12 mouse cellular contexts compared by ENCODE assay signal in the genomic region with DNA sequence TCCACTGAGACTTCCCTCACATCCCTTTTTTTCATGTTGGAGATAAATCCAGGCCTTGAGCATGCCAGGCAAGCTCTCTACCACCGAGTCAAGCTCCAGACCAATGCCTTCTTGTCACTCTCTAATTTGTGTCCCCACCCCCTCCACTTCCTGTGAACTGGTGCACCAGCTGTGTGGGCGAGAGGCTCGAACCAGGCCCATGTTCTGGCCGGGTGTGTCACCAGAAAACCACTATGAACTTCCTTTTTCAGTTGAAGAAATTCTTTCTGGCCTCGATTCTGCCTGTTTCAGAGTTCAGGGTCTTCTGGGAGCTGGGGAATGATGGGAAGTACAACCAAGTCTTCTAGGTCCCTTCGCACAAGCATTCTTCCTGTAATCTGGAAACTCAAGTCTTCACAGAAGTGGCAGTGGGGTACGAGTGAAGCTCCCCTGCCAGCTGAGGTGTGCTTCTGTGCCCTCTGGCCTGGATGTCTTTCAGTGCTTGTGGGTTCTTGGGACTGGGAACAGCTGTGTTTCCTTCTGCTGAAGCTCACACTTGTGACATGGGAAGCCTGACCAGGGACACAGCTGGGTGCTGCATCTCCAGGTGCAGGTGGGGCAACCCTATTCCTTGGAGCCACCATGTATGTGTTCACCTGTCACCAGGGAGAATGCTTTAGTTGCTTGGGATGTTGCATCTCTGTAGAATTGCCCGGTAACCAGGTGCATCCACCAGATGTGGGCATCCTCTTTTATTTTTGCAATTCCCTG. TPM values are rescaled to one million over a fixed set of nuclear protein-coding genes. Genes with fewer than 3 reads are reported as not detected.
DNase-seq lines count a peak whose midpoint lies in the region; ATAC-seq lines count a peak whose summit lies in the region.
"Had no signal": no experiment of that assay in that cellular context is flagged by ENCODE, and none has a peak within 500 bp of the region (broad histone marks: within the 10 kb centered on the region; RNA-seq: fewer than 3 reads in every experiment).

No protein-coding gene starts in this region.

- no peaks in the 10 kb centered on the region for H3K27me3 ChIP-seq in heart, embryonic 15.5 days
- no peaks in the 10 kb centered on the region for H3K27me3 ChIP-seq in hindbrain, embryonic 16.5 days (replicated peaks; ENCODE audit: control insufficient read depth, insufficient read depth, low read length)
- H3K27me3 ChIP-seq: hindbrain, embryonic 12.5 days had no signal

- no peak overlapping the region for H3K4me2 ChIP-seq in heart, embryonic 15.5 days
- no peak overlapping the region for H3K4me2 ChIP-seq in hindbrain, embryonic 16.5 days (ENCODE audit: low read length)
- H3K4me2 ChIP-seq: hindbrain, embryonic 12.5 days had no signal

- peaks cover 18% of the 10 kb centered on the region for H3K4me1 ChIP-seq in heart, embryonic 15.5 days (replicated peaks)
- peaks cover 17% of the 10 kb centered on the region for H3K4me1 ChIP-seq in hindbrain, embryonic 16.5 days (ENCODE audit: control insufficient read depth, insufficient read depth, low read depth, low read length)

- H3K4me3 ChIP-seq in heart, embryonic 15.5 days: no peak overlapping the region
- H3K4me3 ChIP-seq in hindbrain, embryonic 16.5 days (ENCODE audit: low read length): no peak overlapping the region
- H3K4me3 ChIP-seq: hindbrain, embryonic 12.5 days had no signal

- 59% methylated on average over 8 of the region's 8 CpGs for WGBS in heart, embryonic 15.5 days
- WGBS in hindbrain, embryonic 16.5 days: 76% methylated on average over 8 of the region's 8 CpGs

- H3K27ac ChIP-seq in heart, embryonic 15.5 days: peak overlapping the region; percentile 42; the same call in 1 of the 2 replicates
- no peak overlapping the region for H3K27ac ChIP-seq in hindbrain, embryonic 16.5 days (ENCODE audit: low read depth, low read length)
- H3K27ac ChIP-seq: hindbrain, embryonic 12.5 days had no signal

- no peaks in the 10 kb centered on the region for H3K9me3 ChIP-seq in heart, embryonic 15.5 days (replicated peaks)
- no peaks in the 10 kb centered on the region for H3K9me3 ChIP-seq in hindbrain, embryonic 16.5 days (ENCODE audit: control insufficient read depth, low read length)
- H3K9me3 ChIP-seq: hindbrain, embryonic 12.5 days had no signal

- no peak for DNase-seq in heart, adult 9 months (ENCODE audit: low spot score in 2 of 2)
- peak; percentile 85 for DNase-seq in lung, postnatal 36 days
- peak; percentile 78 to 81 for DNase-seq in thymus, postnatal 10 days (ENCODE audit: low spot score in 2 of 2)
- no peak for DNase-seq in yolk sac, embryonic 10.5 days (ENCODE audit: low spot score)
- DNase-seq in frontal cortex, postnatal 25 days (ENCODE audit: low spot score in 2 of 2): no peak

- no peak overlapping the region for H3K9ac ChIP-seq in heart, embryonic 15.5 days
- no peak overlapping the region for H3K9ac ChIP-seq in hindbrain, embryonic 16.5 days (ENCODE audit: low read depth, low read length)
- H3K9ac ChIP-seq: hindbrain, embryonic 12.5 days had no signal

- no peaks in the 10 kb centered on the region for H3K36me3 ChIP-seq in heart, embryonic 15.5 days
- H3K36me3 ChIP-seq in hindbrain, embryonic 16.5 days (ENCODE audit: control insufficient read depth, insufficient read depth, low read length): no peaks in the 10 kb centered on the region
- H3K36me3 ChIP-seq: hindbrain, embryonic 12.5 days had no signal

- no peak for ATAC-seq in heart, embryonic 15.5 days (replicated peaks; ENCODE audit: insufficient number of reproducible peaks, insufficient read depth, low FRiP score, low read depth)
- ATAC-seq in activated CD4-positive, CD25-positive, alpha-beta regulatory T cell, adult 4 months: peak; percentile 20
- no peak for ATAC-seq in hindbrain, embryonic 16.5 days
- ATAC-seq: forebrain, embryonic 14.5 days had no signal

RNA-seq across cellular contexts. Expression of gene Gm10643, which starts 0.9 kb away (rescaled TPM):
- 0.71 and 1.3 TPM in 2 replicates for polyA plus RNA-seq in heart, embryonic 15.5 days (2015; fragmentation: Nextera tagmentation; extraction: Ambion mirVana)
- 1 to 10 TPM in 1 of 2 experiments, under 1 TPM in 1; 0.98 to 1.2 TPM for polyA plus RNA-seq in activated CD4-positive, CD25-positive, alpha-beta regulatory T cell, adult 4 months (2017; shearing (Covaris generic))
- polyA plus RNA-seq in hindbrain, embryonic 16.5 days (2015; fragmentation: Nextera tagmentation; extraction: Ambion mirVana): 1.6 and 1.7 TPM in 2 replicates

RNA-seq across cellular contexts. Expression of gene Rfx1, which starts 2.6 kb away (rescaled TPM):
- polyA plus RNA-seq in heart, embryonic 15.5 days (2015; fragmentation: Nextera tagmentation; extraction: Ambion mirVana): 4.5 and 7.4 TPM in 2 replicates
- 10 to 100 TPM; 11.9 to 12.6 TPM for polyA plus RNA-seq in activated CD4-positive, CD25-positive, alpha-beta regulatory T cell, adult 4 months (2017; shearing (Covaris generic))
- 7.9 and 9.0 TPM in 2 replicates for polyA plus RNA-seq in hindbrain, embryonic 16.5 days (2015; fragmentation: Nextera tagmentation; extraction: Ambion mirVana)

RNA-seq across cellular contexts. Expression of gene Rln3, which starts 19.2 kb away (rescaled TPM):
- 0.39 TPM in 1 of 2 replicates, not detected in the other for polyA plus RNA-seq in heart, embryonic 15.5 days (2015; fragmentation: Nextera tagmentation; extraction: Ambion mirVana)
- 10 to 100 TPM; 44.3 to 60.9 TPM for polyA plus RNA-seq in activated CD4-positive, CD25-positive, alpha-beta regulatory T cell, adult 4 months (2017; shearing (Covaris generic))
- polyA plus RNA-seq in hindbrain, embryonic 16.5 days (2015; fragmentation: Nextera tagmentation; extraction: Ambion mirVana): 1.8 TPM in 2 replicates
- polyA plus RNA-seq: forebrain, embryonic 14.5 days; hindbrain, embryonic 12.5 days; liver, embryonic 16.5 days; neural tube, embryonic 11.5 days had no signal

RNA-seq across cellular contexts. Expression of gene Il27ra, which starts 21.6 kb away (rescaled TPM):
- 5.4 and 6.6 TPM in 2 replicates for polyA plus RNA-seq in heart, embryonic 15.5 days (2015; fragmentation: Nextera tagmentation; extraction: Ambion mirVana)
- polyA plus RNA-seq in activated CD4-positive, CD25-positive, alpha-beta regulatory T cell, adult 4 months (2017; shearing (Covaris generic)): 100 to 1,000 TPM; 185 to 292 TPM
- 0.55 and 0.71 TPM in 2 replicates for polyA plus RNA-seq in hindbrain, embryonic 16.5 days (2015; fragmentation: Nextera tagmentation; extraction: Ambion mirVana)

RNA-seq across cellular contexts. Expression of gene Dcaf15, which starts 40.5 kb away (rescaled TPM):
- 4.6 and 6.8 TPM in 2 replicates for polyA plus RNA-seq in heart, embryonic 15.5 days (2015; fragmentation: Nextera tagmentation; extraction: Ambion mirVana)
- 10 to 100 TPM; 13.9 to 15.9 TPM for polyA plus RNA-seq in activated CD4-positive, CD25-positive, alpha-beta regulatory T cell, adult 4 months (2017; shearing (Covaris generic))
- 21.5 and 22.7 TPM in 2 replicates for polyA plus RNA-seq in hindbrain, embryonic 16.5 days (2015; fragmentation: Nextera tagmentation; extraction: Ambion mirVana)

Comparison
In these comparisons a context has a peak if more than half of its experiments do, and no peak if none do; other contexts are left out.
1. DNase-seq: peak in lung, postnatal 36 days (single experiment) and thymus, postnatal 10 days (2 of 2); none in heart, adult 9 months (0 of 2), yolk sac, embryonic 10.5 days (single experiment) and frontal cortex, postnatal 25 days (0 of 2).
2. RNA of gene Rln3, which starts 19.2 kb away (polyA plus RNA-seq): 44.3 to 60.9 TPM in activated CD4-positive, CD25-positive, alpha-beta regulatory T cell, adult 4 months; 1.8 TPM in hindbrain, embryonic 16.5 days and 0.39 TPM in heart, embryonic 15.5 days; every median in the first group is over 10 times any median in the second.